Mouse (Mus musculus): Measurements from ENCODE around the gene Zfp420. TPM values are rescaled to one million over a fixed set of nuclear protein-coding genes. Genes with fewer than 3 reads are reported as not detected.
A peak's percentile ranks its signal among the peaks of the same experiment; 100 is the strongest.

Gene Zfp420
- polyA plus RNA-seq, 1 experiment from 2014 or later = 9.1 TPM

GRCm38 (mm10) chr7:29880056-29880455 lies 20.3 kb downstream of the Zfp420 start:
- H3K36me3 ChIP-seq (ENCODE audit: control insufficient read depth, insufficient read depth, low read length) = peaks cover 7% of the 10 kb centered on the region

GRCm38 (mm10) chr7:29880916-29881315 lies 21.1 kb downstream of the Zfp420 start:
- no peak overlapping the region for H3K9ac ChIP-seq (ENCODE audit: low read depth, low read length)
- peaks cover 8% of the 10 kb centered on the region; the same call in 1 of the 2 replicates for H3K9me3 ChIP-seq (ENCODE audit: control insufficient read depth, low read length)
- no peak for ATAC-seq (ENCODE audit: low FRiP score, low TSS enrichment)
- no peaks in the 10 kb centered on the region for H3K4me1 ChIP-seq (ENCODE audit: control insufficient read depth, insufficient read depth, low read length)
- no peak overlapping the region for H3K4me2 ChIP-seq (replicated peaks; ENCODE audit: low read depth, low read length)
- no peaks in the 10 kb centered on the region; the same call in 1 of the 2 replicates for H3K36me3 ChIP-seq (ENCODE audit: control insufficient read depth, insufficient read depth, low read length)
- 87% methylated on average over 7 of the region's 7 CpGs for WGBS
- no peaks in the 10 kb centered on the region for H3K27me3 ChIP-seq (ENCODE audit: control insufficient read depth, insufficient read depth, low read length)
- no peak overlapping the region for H3K27ac ChIP-seq (ENCODE audit: low read depth, low read length)
- no peak overlapping the region for H3K4me3 ChIP-seq (ENCODE audit: low read length)

More at GRCm38 (mm10) chr7:29880056-29880455, 20.3 kb downstream of the Zfp420 start:
- WGBS = 60% methylated on average over 7 of the region's 7 CpGs
- no peak overlapping the region for H3K27ac ChIP-seq (ENCODE audit: low read depth, low read length)
- no peak for ATAC-seq (ENCODE audit: low FRiP score, low TSS enrichment)
- peaks cover 16% of the 10 kb centered on the region for H3K9me3 ChIP-seq (ENCODE audit: control insufficient read depth, low read length)
- no peaks in the 10 kb centered on the region for H3K4me1 ChIP-seq (ENCODE audit: control insufficient read depth, insufficient read depth, low read length)
- H3K9ac ChIP-seq (ENCODE audit: low read depth, low read length) = no peak overlapping the region
- no peak overlapping the region for H3K4me3 ChIP-seq (ENCODE audit: low read length)
- no peak overlapping the region for H3K4me2 ChIP-seq (replicated peaks; ENCODE audit: low read depth, low read length)
- no peaks in the 10 kb centered on the region for H3K27me3 ChIP-seq (ENCODE audit: control insufficient read depth, insufficient read depth, low read length)

- H3K4me3 ChIP-seq (ENCODE audit: low read length) = no peak overlapping the region
- no peaks in the 10 kb centered on the region for H3K27me3 ChIP-seq (ENCODE audit: control insufficient read depth, insufficient read depth, low read length)
- peaks cover 44% of the 10 kb centered on the region for H3K36me3 ChIP-seq (ENCODE audit: control insufficient read depth, insufficient read depth, low read length)
- H3K4me1 ChIP-seq (ENCODE audit: control insufficient read depth, insufficient read depth, low read length) = no peaks in the 10 kb centered on the region
- no peak overlapping the region for H3K9ac ChIP-seq (ENCODE audit: low read depth, low read length)
- H3K9me3 ChIP-seq (ENCODE audit: control insufficient read depth, low read length) = peaks cover 65% of the 10 kb centered on the region
- H3K27ac ChIP-seq (ENCODE audit: low read depth, low read length) = no peak overlapping the region
- no peak overlapping the region for H3K4me2 ChIP-seq (replicated peaks; ENCODE audit: low read depth, low read length)
- WGBS = 97% methylated on average over 7 of the region's 7 CpGs
- no peak for ATAC-seq (ENCODE audit: low FRiP score, low TSS enrichment)
These were observed 30.7 kb downstream of the Zfp420 start for GRCm38 (mm10) chr7:29890501-29890900.

GRCm38 (mm10) chr7:29892756-29893155 lies 33.0 kb downstream of the Zfp420 start:
- whole genome bisulfite sequencing = 99% methylated on average over 4 of the region's 4 CpGs
- peaks cover 62% of the 10 kb centered on the region for H3K9me3 ChIP-seq (ENCODE audit: control insufficient read depth, low read length)
- H3K4me2 ChIP-seq (replicated peaks; ENCODE audit: low read depth, low read length) = no peak overlapping the region
- H3K27me3 ChIP-seq (ENCODE audit: control insufficient read depth, insufficient read depth, low read length) = no peaks in the 10 kb centered on the region
- no peak overlapping the region for H3K9ac ChIP-seq (ENCODE audit: low read depth, low read length)
- no peaks in the 10 kb centered on the region for H3K4me1 ChIP-seq (ENCODE audit: control insufficient read depth, insufficient read depth, low read length)
- no peak overlapping the region for H3K4me3 ChIP-seq (ENCODE audit: low read length)
- ATAC-seq (ENCODE audit: low FRiP score, low TSS enrichment) = no peak
- H3K27ac ChIP-seq (ENCODE audit: low read depth, low read length) = no peak overlapping the region
- peaks cover 62% of the 10 kb centered on the region for H3K36me3 ChIP-seq (ENCODE audit: control insufficient read depth, insufficient read depth, low read length)

- Histone ChIP-seq H3K9me3 (ENCODE audit: control insufficient read depth, low read length) (peaks cover 41% of the 10 kb centered on the region), H3K4me1 (ENCODE audit: control insufficient read depth, insufficient read depth, low read length) (no peaks in the 10 kb centered on the region), H3K27me3 (ENCODE audit: control insufficient read depth, insufficient read depth, low read length) (no peaks in the 10 kb centered on the region), H3K4me3 (ENCODE audit: low read length) (no peak overlapping the region), H3K9ac (ENCODE audit: low read depth, low read length) (no peak overlapping the region), H3K27ac (ENCODE audit: low read depth, low read length) (no peak overlapping the region), H3K36me3 (ENCODE audit: control insufficient read depth, insufficient read depth, low read length) (peaks cover 72% of the 10 kb centered on the region), H3K4me2 (replicated peaks; ENCODE audit: low read depth, low read length) (no peak overlapping the region)
- ATAC-seq (ENCODE audit: low FRiP score, low TSS enrichment) = no peak
- 98% methylated on average over 4 of the region's 4 CpGs for WGBS
These were observed 38.6 kb downstream of the Zfp420 start for GRCm38 (mm10) chr7:29898351-29898750.

- Histone ChIP-seq H3K9me3 (ENCODE audit: control insufficient read depth, low read length) (0 out of 2 replicates have a peak, but pooled peaks cover under 1% of the 10 kb centered on the region), H3K4me1 (ENCODE audit: control insufficient read depth, insufficient read depth, low read length) (peaks cover under 1% of the 10 kb centered on the region; the same call in 1 of the 2 replicates), H3K27me3 (ENCODE audit: control insufficient read depth, insufficient read depth, low read length) (no peaks in the 10 kb centered on the region), H3K36me3 (ENCODE audit: control insufficient read depth, insufficient read depth, low read length) (peaks cover 26% of the 10 kb centered on the region), H3K4me3 (ENCODE audit: low read length) (no peak overlapping the region), H3K27ac (ENCODE audit: low read depth, low read length) (no peak overlapping the region), H3K4me2 (replicated peaks; ENCODE audit: low read depth, low read length) (no peak overlapping the region), H3K9ac (ENCODE audit: low read depth, low read length) (no peak overlapping the region)
- WGBS = 94% methylated on average over 4 of the region's 4 CpGs
- ATAC-seq (ENCODE audit: low FRiP score, low TSS enrichment) = no peak
These were observed 44.3 kb downstream of the Zfp420 start for GRCm38 (mm10) chr7:29904101-29904500.

- Histone ChIP-seq H3K27me3 (ENCODE audit: control insufficient read depth, insufficient read depth, low read length) (no peaks in the 10 kb centered on the region), H3K9ac (ENCODE audit: low read depth, low read length) (peak within 1 kb of the TSS; percentile 62), H3K4me1 (ENCODE audit: control insufficient read depth, insufficient read depth, low read length) (peaks cover 10% of the 10 kb centered on the region), H3K27ac (ENCODE audit: low read depth, low read length) (peak within 1 kb of the TSS; percentile 93), H3K4me3 (ENCODE audit: low read length) (peak within 1 kb of the TSS; percentile 56), H3K36me3 (ENCODE audit: control insufficient read depth, insufficient read depth, low read length) (peaks cover 14% of the 10 kb centered on the region), H3K9me3 (ENCODE audit: control insufficient read depth, low read length) (no peaks in the 10 kb centered on the region), H3K4me2 (replicated peaks; ENCODE audit: low read depth, low read length) (peak within 1 kb of the TSS; percentile 57)
- peak; percentile 79 for ATAC-seq (ENCODE audit: low FRiP score, low TSS enrichment)
- WGBS = under 1% methylated on average over 22 of the region's 22 CpGs
These were observed 46.3 kb downstream of the Zfp420 start, which contains the start of gene Zfp27 for GRCm38 (mm10) chr7:29905966-29906681. Zfp27 (minus strand) TSS chr7:29906572.

GRCm38 (mm10) chr7:29906682-29907058 lies 46.9 kb downstream of the Zfp420 start:
- WGBS = 25% methylated on average over 8 of the region's 8 CpGs
- Histone ChIP-seq H3K27me3 (ENCODE audit: control insufficient read depth, insufficient read depth, low read length) (no peaks in the 10 kb centered on the region), H3K4me2 (replicated peaks; ENCODE audit: low read depth, low read length) (peak overlapping the region; percentile 57), H3K4me3 (ENCODE audit: low read length) (peak overlapping the region; percentile 56), H3K4me1 (ENCODE audit: control insufficient read depth, insufficient read depth, low read length) (peaks cover 10% of the 10 kb centered on the region), H3K27ac (ENCODE audit: low read depth, low read length) (peak overlapping the region; percentile 93), H3K36me3 (ENCODE audit: control insufficient read depth, insufficient read depth, low read length) (peaks cover 18% of the 10 kb centered on the region), H3K9me3 (ENCODE audit: control insufficient read depth, low read length) (no peaks in the 10 kb centered on the region), H3K9ac (ENCODE audit: low read depth, low read length) (peak overlapping the region; percentile 62; the same call in 1 of the 2 replicates)
- no peak for ATAC-seq (ENCODE audit: low FRiP score, low TSS enrichment)

- H3K27me3 ChIP-seq (ENCODE audit: control insufficient read depth, insufficient read depth, low read length) = no peaks in the 10 kb centered on the region
- H3K36me3 ChIP-seq (ENCODE audit: control insufficient read depth, insufficient read depth, low read length) = peaks cover 22% of the 10 kb centered on the region
- ATAC-seq (ENCODE audit: low FRiP score, low TSS enrichment) = no peak
- H3K4me2 ChIP-seq (replicated peaks; ENCODE audit: low read depth, low read length) = no peak overlapping the region; the same call in 1 of the 2 replicates
- no peak overlapping the region for H3K4me3 ChIP-seq (ENCODE audit: low read length)
- H3K9ac ChIP-seq (ENCODE audit: low read depth, low read length) = no peak overlapping the region
- 90% methylated on average over 5 of the region's 5 CpGs for WGBS
- no peak overlapping the region for H3K27ac ChIP-seq (ENCODE audit: low read depth, low read length)
- H3K4me1 ChIP-seq (ENCODE audit: control insufficient read depth, insufficient read depth, low read length) = peaks cover 10% of the 10 kb centered on the region
- H3K9me3 ChIP-seq (ENCODE audit: control insufficient read depth, low read length) = no peaks in the 10 kb centered on the region
These were observed 47.4 kb downstream of the Zfp420 start for GRCm38 (mm10) chr7:29907206-29907605.

Measured in kidney, embryonic 14.5 days (tissue).